Mouse (Mus musculus) limb, embryonic 14.5 days (tissue): Measurements from ENCODE around the gene Prex1. TPM values are rescaled to one million over a fixed set of nuclear protein-coding genes. Genes with fewer than 3 reads are reported as not detected.

ENCODE experiments used
- ATAC-seq: fragments of 200-750 bp; cut with Nextera tagmentation; 2 replicates; pipeline ENCODE4 v1.8.0; 2017; ENCODE audit warnings: low read depth, moderate number of reproducible peaks, moderate TSS enrichment; ENCODE audit not compliant: low FRiP score
- DNase-seq: peaks from one replicate; pipeline ENCODE4 v3.0.0-alpha.2; 2015; ENCODE audit warnings: low spot score
- H3K27ac ChIP-seq: fragments of 300-500 bp; sonication (generic); replicated peaks from 2 replicates; pipeline ENCODE4 v1.5.1; 2014; ENCODE audit warnings: low read depth, mild to moderate bottlenecking, low read length, moderate library complexity, mixed read lengths
- H3K27me3 ChIP-seq: fragments of 300-500 bp; sonication (generic); 2 replicates; pipeline ENCODE4 v1.6.1; 2014; ENCODE audit warnings: low read length, mixed read lengths; ENCODE audit not compliant: control insufficient read depth, insufficient read depth
- H3K36me3 ChIP-seq: fragments of 300-500 bp; sonication (generic); 2 replicates; pipeline ENCODE4 v1.6.1; 2014; ENCODE audit warnings: mild to moderate bottlenecking, low read length, moderate library complexity, mixed read lengths; ENCODE audit not compliant: control insufficient read depth, insufficient read depth
- H3K4me1 ChIP-seq: fragments of 300-500 bp; sonication (generic); 2 replicates; pipeline ENCODE4 v1.6.1; 2014; ENCODE audit warnings: antibody characterized with exemption, low read length, mixed read lengths; ENCODE audit not compliant: control insufficient read depth, insufficient read depth
- H3K4me2 ChIP-seq: fragments of 300-500 bp; sonication (generic); replicated peaks from 2 replicates; pipeline ENCODE4 v1.6.1; 2014; ENCODE audit warnings: low read depth, mild to moderate bottlenecking, low read length, moderate library complexity; ENCODE audit not compliant: severe bottlenecking
- H3K4me3 ChIP-seq: fragments of 300-500 bp; sonication (generic); replicated peaks from 2 replicates; pipeline ENCODE4 v1.5.1; 2014; ENCODE audit warnings: low read length
- H3K9ac ChIP-seq: fragments of 300-500 bp; sonication (generic); 2 replicates; pipeline ENCODE4 v1.6.1; 2014; ENCODE audit warnings: mild to moderate bottlenecking, low read depth, low read length, moderate library complexity; ENCODE audit not compliant: severe bottlenecking
- H3K9me3 ChIP-seq: fragments of 300-500 bp; sonication (generic); 2 replicates; pipeline ENCODE4 v1.6.1; 2016; ENCODE audit warnings: low read length; ENCODE audit not compliant: control insufficient read depth
- POLR2A ChIP-seq: fragments of 200-500 bp; IDR thresholded peaks from 2 replicates; pipeline ENCODE4 v1.8.0; 2012; ENCODE audit warnings: inconsistent platforms, mild to moderate bottlenecking, moderate library complexity, borderline replicate concordance; ENCODE audit not compliant: insufficient read depth, insufficient read length; ENCODE audit errors: extremely low read depth
- WGBS: fragments of 180-500 bp; shearing (Covaris S2); extraction: QIAGEN DNeasy Blood & Tissue Kit; methylation state at CpG from one replicate; pipeline ENCODE4 v1.1.7; 2014; 5-methylcytosine and 5-hydroxymethylcytosine counted together
- polyA plus RNA-seq, 2 experiments: library from polyadenylated mRNA; depleted of rRNA in 1 of 2; stranded (reverse) in 1 of 2; unstranded in 1 of 2; fragments of >200 nt; fragmentation: Nextera tagmentation in 1 of 2; extraction: Ambion mirVana in 1 of 2; gene quantifications; 2 replicates each; pipeline versions ENCODE4 v1.2.1 to v1.2.3; 2012 to 2014

The Prex1 gene
- polyA plus RNA-seq, 2 experiments = 20.1 to 27.9 TPM

- Histone ChIP-seq H3K9ac (no peak overlapping the region), H3K27ac (no peak overlapping the region), H3K4me3 (no peak overlapping the region), H3K27me3 (no peaks in the 10 kb centered on the region), H3K9me3 (no peaks in the 10 kb centered on the region), H3K4me2 (no peak overlapping the region), H3K4me1 (peaks cover 6% of the 10 kb centered on the region; the same call in 1 of the 2 replicates), H3K36me3 (no peaks in the 10 kb centered on the region)
- 0 out of 2 replicates have a peak, but pooled peaks have one; percentile 6 for ATAC-seq
- 49% methylated on average over 11 of the region's 11 CpGs for WGBS
- TF ChIP-seq POLR2A = no peak
- no peak for DNase-seq
These were observed 57.7 kb downstream of the Prex1 start for GRCm38 (mm10) chr2:166655727-166656520.

GRCm38 (mm10) chr2:166655308-166655707, 58.3 kb downstream of the Prex1 start:
- WGBS = 81% methylated on average over 4 of the region's 4 CpGs
- H3K4me1 ChIP-seq = peaks cover 6% of the 10 kb centered on the region; the same call in 1 of the 2 replicates
- H3K9ac ChIP-seq = no peak overlapping the region
- H3K27me3 ChIP-seq = no peaks in the 10 kb centered on the region
- TF ChIP-seq POLR2A = no peak
- ATAC-seq (no peak), DNase-seq (no peak)
- no peak overlapping the region for H3K4me2 ChIP-seq
- H3K9me3 ChIP-seq = no peaks in the 10 kb centered on the region
- no peaks in the 10 kb centered on the region for H3K36me3 ChIP-seq
- H3K4me3 ChIP-seq = no peak overlapping the region
- no peak overlapping the region for H3K27ac ChIP-seq

GRCm38 (mm10) chr2:166654875-166655274, 58.8 kb downstream of the Prex1 start:
- Histone ChIP-seq H3K36me3 (no peaks in the 10 kb centered on the region), H3K27ac (no peak overlapping the region), H3K27me3 (no peaks in the 10 kb centered on the region), H3K4me2 (no peak overlapping the region), H3K9ac (no peak overlapping the region), H3K9me3 (no peaks in the 10 kb centered on the region), H3K4me1 (peaks cover 6% of the 10 kb centered on the region; the same call in 1 of the 2 replicates), H3K4me3 (no peak overlapping the region)
- DNase-seq (no peak), ATAC-seq (no peak)
- TF ChIP-seq POLR2A = no peak
- WGBS = 85% methylated on average over 4 of the region's 4 CpGs

- H3K36me3 ChIP-seq = no peaks in the 10 kb centered on the region
- WGBS = 18% methylated on average over 5 of the region's 5 CpGs
- no peak for ATAC-seq
- no peak overlapping the region for H3K27ac ChIP-seq
- no peak overlapping the region for H3K4me2 ChIP-seq
- TF ChIP-seq POLR2A = no peak
- H3K9ac ChIP-seq = no peak overlapping the region
- no peak for DNase-seq
- H3K4me1 ChIP-seq = peaks cover 6% of the 10 kb centered on the region; the same call in 1 of the 2 replicates
- no peak overlapping the region for H3K4me3 ChIP-seq
- H3K27me3 ChIP-seq = no peaks in the 10 kb centered on the region
- no peaks in the 10 kb centered on the region for H3K9me3 ChIP-seq
These were observed 60.1 kb downstream of the Prex1 start for GRCm38 (mm10) chr2:166653564-166653963.

GRCm38 (mm10) chr2:166652672-166653071, 61.0 kb downstream of the Prex1 start:
- no peak for TF ChIP-seq POLR2A
- H3K27me3 ChIP-seq = no peaks in the 10 kb centered on the region
- WGBS = 59% methylated on average over 4 of the region's 4 CpGs
- no peaks in the 10 kb centered on the region for H3K9me3 ChIP-seq
- DNase-seq (no peak), ATAC-seq (no peak)
- H3K36me3 ChIP-seq = no peaks in the 10 kb centered on the region
- H3K4me3 ChIP-seq = no peak overlapping the region
- no peak overlapping the region for H3K27ac ChIP-seq
- H3K4me2 ChIP-seq = no peak overlapping the region
- H3K4me1 ChIP-seq = peaks cover 6% of the 10 kb centered on the region; the same call in 1 of the 2 replicates
- H3K9ac ChIP-seq = no peak overlapping the region
